Mouse (Mus musculus) E14TG2a.4 (cell line): ENCODE measurements at regions not wholly inside any gene's neighbourhood (a gene's known extent, or its start where the extent isn't known, plus 50 kb on each side); places are given as distances from the start of the nearest gene placed in this dataset.
A peak's percentile ranks its signal among the peaks of the same experiment; 100 is the strongest.

Experiments
- CTCF ChIP-seq: conservative IDR thresholded peaks from 2 replicates; pipeline ENCODE4 v1.5.1; 2014; ENCODE audit warnings: low read length
- NANOG ChIP-seq: IDR thresholded peaks from 2 replicates; pipeline ENCODE4 v1.6.1; 2014; ENCODE audit warnings: borderline replicate concordance, low read length, mixed read lengths

- TF ChIP-seq CTCF (peak; percentile 17; the same call in 1 of the 2 replicates), NANOG (no peak)
These were observed 75.7 kb upstream of the Cwc22 start for GRCm38 (mm10) chr2:78021905-78022304.
